Mouse (Mus musculus) CH12F3 (cell line): ENCODE measurements around the gene Chaf1b.

Experiments
- in situ Hi-C: fragments of 300-500 bp; cut with MboI; formaldehyde crosslinking; loops from 2 replicates; pipeline ENCODE4 v1.14.3; 2020; ENCODE audit warnings: low sequenced_read_pairs

Chaf1b gene

GRCm38 (mm10) chr16:93912158-93912557 is 28.5 kb downstream of the Chaf1b start:
- in situ Hi-C loops = no loop called here

- in situ Hi-C loops = no loop called here
Measured at GRCm38 (mm10) chr16:93912808-93913207, 29.1 kb downstream of the Chaf1b start.

GRCm38 (mm10) chr16:93913881-93914576 is 30.3 kb downstream of the Chaf1b start:
- in situ Hi-C loops = no loop called here

- in situ Hi-C loops = no loop called here
Measured at GRCm38 (mm10) chr16:93915338-93915849, 31.7 kb downstream of the Chaf1b start.

GRCm38 (mm10) chr16:93917712-93918678 is 34.3 kb downstream of the Chaf1b start:
- in situ Hi-C loops = no loop called here

GRCm38 (mm10) chr16:93918679-93919060 is 35.0 kb downstream of the Chaf1b start:
- in situ Hi-C loops = no loop called here

- in situ Hi-C loops = no loop called here
Measured at GRCm38 (mm10) chr16:93919189-93919588, 35.5 kb downstream of the Chaf1b start.

GRCm38 (mm10) chr16:93920673-93921072 is 37.0 kb downstream of the Chaf1b start:
- in situ Hi-C loops = no loop called here

- in situ Hi-C loops = no loop called here
Measured at GRCm38 (mm10) chr16:93922835-93923389, 39.2 kb downstream of the Chaf1b start.

- in situ Hi-C loops = no loop called here
Measured at GRCm38 (mm10) chr16:93923788-93924187, 40.1 kb downstream of the Chaf1b start.

- in situ Hi-C loops = loop anchor here (25.0 kb wide), 1 partner anchor 337 kb away; no protein-coding TSS in a partner anchor
Measured at GRCm38 (mm10) chr16:93925684-93926247, 42.1 kb downstream of the Chaf1b start.

GRCm38 (mm10) chr16:93929370-93930032 is 45.8 kb downstream of the Chaf1b start:
- in situ Hi-C loops = loop anchor here (25.0 kb wide), 1 partner anchor 333 kb away; no protein-coding TSS in a partner anchor

- in situ Hi-C loops = loop anchor here (25.0 kb wide), 1 partner anchor 330 kb away; no protein-coding TSS in a partner anchor
Measured at GRCm38 (mm10) chr16:93932185-93933168, 48.8 kb downstream of the Chaf1b start.

- in situ Hi-C loops = loop anchor here (25.0 kb wide), 1 partner anchor 328 kb away; no protein-coding TSS in a partner anchor
Measured at GRCm38 (mm10) chr16:93934588-93934987, 50.9 kb downstream of the Chaf1b start.

GRCm38 (mm10) chr16:93935009-93935408 is 51.3 kb downstream of the Chaf1b start:
- in situ Hi-C loops = loop anchor here (25.0 kb wide), 1 partner anchor 327 kb away; no protein-coding TSS in a partner anchor

- in situ Hi-C loops = loop anchor here (25.0 kb wide), 1 partner anchor 324 kb away; no protein-coding TSS in a partner anchor
Measured at GRCm38 (mm10) chr16:93938400-93938846, 54.7 kb downstream of the Chaf1b start.

GRCm38 (mm10) chr16:93939961-93940360 is 56.3 kb downstream of the Chaf1b start:
- in situ Hi-C loops = loop anchor here (25.0 kb wide), 1 partner anchor 322 kb away; no protein-coding TSS in a partner anchor

GRCm38 (mm10) chr16:93941781-93942567 is 58.3 kb downstream of the Chaf1b start:
- in situ Hi-C loops = loop anchor here (25.0 kb wide), 1 partner anchor 320 kb away; no protein-coding TSS in a partner anchor
